Mouse (Mus musculus) cerebellum, adult 2 months (tissue): ENCODE results near the gene Ces1g. TPM values are rescaled to one million over a fixed set of nuclear protein-coding genes. Genes with fewer than 3 reads are reported as not detected.

Source experiments
- DNase-seq, 2 experiments: peaks; one replicate each; pipeline ENCODE4 v3.0.0; 2021
- H3K27ac ChIP-seq: fragments of 200-500 bp; 2 replicates; pipeline ENCODE4 v1.5.1; 2012; ENCODE audit warnings: low read length, control low read depth, inconsistent platforms; ENCODE audit not compliant: insufficient read depth
- H3K27me3 ChIP-seq: fragments of 200-500 bp; 2 replicates; pipeline ENCODE4 v1.6.1; 2012; ENCODE audit warnings: inconsistent platforms, mild to moderate bottlenecking, low read length, moderate library complexity; ENCODE audit not compliant: control insufficient read depth, insufficient read depth
- H3K4me1 ChIP-seq: fragments of 200-500 bp; 2 replicates; pipeline ENCODE4 v1.6.1; 2011; ENCODE audit warnings: low read length; ENCODE audit not compliant: control insufficient read depth, insufficient read depth
- H3K4me3 ChIP-seq: fragments of 200-500 bp; replicated peaks from 2 replicates; pipeline ENCODE3; 2011; ENCODE audit warnings: mild to moderate bottlenecking, low read depth, low read length, control low read depth; ENCODE audit not compliant: insufficient read depth
- CTCF ChIP-seq: fragments of 200-500 bp; IDR thresholded peaks from 2 replicates; pipeline ENCODE4 v1.5.1; 2011; ENCODE audit warnings: low read depth, mild to moderate bottlenecking, control low read depth, low read length, moderate library complexity, borderline replicate concordance; ENCODE audit not compliant: insufficient read depth
- POLR2A ChIP-seq: fragments of 200-500 bp; IDR thresholded peaks from 2 replicates; pipeline ENCODE4 v1.6.1; 2011; ENCODE audit warnings: low read length, control low read depth, borderline replicate concordance; ENCODE audit not compliant: insufficient read depth
- WGBS: fragments of 180-500 bp; shearing (Covaris S2); methylation state at CpG from one replicate; pipeline ENCODE4 v1.1.7; 2018; 5-methylcytosine and 5-hydroxymethylcytosine counted together
- polyA plus RNA-seq: library from polyadenylated mRNA; depleted of rRNA; stranded (reverse); fragments of >200 nt; gene quantifications from 2 replicates; pipeline ENCODE4 v1.2.3, GENCODE M21; 2012

The Ces1g gene
- polyA plus RNA-seq, 1 experiment = not detected

DNA sequence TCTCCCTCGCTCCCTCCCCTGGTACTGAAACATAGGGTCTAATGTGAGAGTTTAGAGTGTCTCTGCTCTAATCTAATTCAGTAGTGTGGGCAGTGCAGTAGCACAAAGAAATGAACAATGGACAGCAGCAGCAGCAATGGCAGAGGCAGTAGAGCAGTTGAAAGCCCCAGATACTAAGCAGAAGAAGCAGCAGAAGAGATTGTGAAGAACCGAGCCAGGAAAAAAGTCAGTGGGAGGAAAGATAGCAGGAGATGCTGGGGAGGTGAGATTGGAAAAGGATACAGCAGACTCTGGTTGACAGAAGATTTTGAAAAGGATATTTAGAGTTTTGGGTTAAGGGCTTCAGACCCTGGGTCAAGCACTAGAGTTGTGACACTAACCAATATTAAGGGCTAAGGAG is 21.6 kb downstream of the Ces1g start:
- Histone ChIP-seq H3K4me1 (no peaks in the 10 kb centered on the region), H3K4me3 (no peak overlapping the region), H3K27ac (no peak overlapping the region), H3K27me3 (no peaks in the 10 kb centered on the region)
- 73% methylated on average over 2 of the region's 2 CpGs for WGBS
- DNase-seq = no peak
- TF ChIP-seq CTCF (no peak), POLR2A (no peak)

DNA sequence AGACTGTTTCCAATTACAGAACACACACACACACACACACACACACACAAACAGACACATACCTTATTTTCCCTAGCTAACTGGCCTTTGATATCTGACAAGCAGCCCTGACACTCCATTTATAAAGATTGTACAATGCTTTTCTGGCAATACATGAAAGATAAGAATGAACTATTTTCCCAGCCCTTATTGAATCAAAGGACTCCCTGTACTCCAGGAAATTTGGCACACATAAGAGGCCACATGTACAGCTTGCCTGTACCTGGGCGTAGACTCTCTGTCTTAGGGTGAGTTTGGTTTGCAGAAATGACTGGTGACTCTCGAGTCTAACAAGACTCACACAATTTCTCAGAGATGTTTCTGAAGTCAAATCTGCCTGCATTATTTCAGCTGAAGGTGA is 53.2 kb downstream of the Ces1g start:
- Histone ChIP-seq H3K27me3 (no peaks in the 10 kb centered on the region), H3K4me1 (no peaks in the 10 kb centered on the region), H3K27ac (no peak overlapping the region), H3K4me3 (no peak overlapping the region)
- WGBS = 75% methylated on average over 2 of the region's 2 CpGs
- TF ChIP-seq POLR2A (no peak), CTCF (no peak)
- no peak for DNase-seq

- no peaks in the 10 kb centered on the region for H3K4me1 ChIP-seq
- H3K27me3 ChIP-seq = no peaks in the 10 kb centered on the region
- no peak overlapping the region for H3K27ac ChIP-seq
- H3K4me3 ChIP-seq = no peak overlapping the region
- WGBS = 74% methylated on average over 3 of the region's 3 CpGs
- DNase-seq = no peak
- TF ChIP-seq POLR2A (no peak), CTCF (no peak)
Observed at GRCm38 (mm10) chr8:93282349-93282748, 54.8 kb downstream of the Ces1g start.

- DNase-seq = no peak
- 97% methylated on average over 1 of the region's 1 CpGs for WGBS
- no peak for TF ChIP-seq POLR2A
- TF ChIP-seq CTCF = no peak
- H3K4me3 ChIP-seq = no peak within 1 kb of the TSS
- H3K27me3 ChIP-seq = no peaks in the 10 kb centered on the region
- H3K4me1 ChIP-seq = no peaks in the 10 kb centered on the region
- no peak within 1 kb of the TSS for H3K27ac ChIP-seq
Observed at GRCm38 (mm10) chr8:93279556-93279955, 57.6 kb downstream of the Ces1g start, which contains the start of gene Ces1f. Gene Ces1f, minus strand, starts transcription at chr8:93279747.

DNA sequence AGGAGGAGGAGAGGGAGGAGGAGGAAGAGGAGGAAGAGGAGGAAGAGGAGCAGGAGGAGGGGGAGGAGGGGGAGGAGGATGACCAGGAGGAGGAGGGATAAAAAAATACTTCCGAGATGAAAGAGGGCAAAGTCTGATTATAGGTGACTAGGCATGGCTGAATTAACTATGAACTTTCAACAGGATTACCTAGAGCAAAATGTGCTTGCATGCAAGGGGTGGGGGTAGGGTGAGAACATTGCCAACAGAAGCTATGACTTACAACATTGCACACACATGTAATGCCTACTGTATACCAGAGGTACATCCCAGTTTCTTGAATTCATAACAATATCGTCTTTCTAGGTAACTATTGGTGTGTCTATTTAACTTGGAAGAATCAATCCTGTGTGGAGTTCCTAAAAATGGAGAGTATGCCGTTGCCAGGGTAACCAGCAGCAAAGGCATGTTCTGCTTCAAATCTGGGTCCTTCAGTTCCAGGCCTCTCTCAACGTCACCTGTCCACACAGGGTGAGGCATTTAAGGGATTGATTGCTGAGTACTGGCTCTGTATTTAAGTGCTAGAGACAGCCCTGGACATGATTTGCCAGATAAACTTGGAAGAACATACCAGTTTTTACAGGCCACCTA is 58.8 kb downstream of the Ces1g start:
- H3K27ac ChIP-seq = no peak overlapping the region
- no peak overlapping the region for H3K4me3 ChIP-seq
- TF ChIP-seq POLR2A (no peak), CTCF (no peak)
- no peaks in the 10 kb centered on the region for H3K27me3 ChIP-seq
- no peak for DNase-seq
- 81% methylated on average over 4 of the region's 4 CpGs for WGBS
- H3K4me1 ChIP-seq = no peaks in the 10 kb centered on the region

DNA sequence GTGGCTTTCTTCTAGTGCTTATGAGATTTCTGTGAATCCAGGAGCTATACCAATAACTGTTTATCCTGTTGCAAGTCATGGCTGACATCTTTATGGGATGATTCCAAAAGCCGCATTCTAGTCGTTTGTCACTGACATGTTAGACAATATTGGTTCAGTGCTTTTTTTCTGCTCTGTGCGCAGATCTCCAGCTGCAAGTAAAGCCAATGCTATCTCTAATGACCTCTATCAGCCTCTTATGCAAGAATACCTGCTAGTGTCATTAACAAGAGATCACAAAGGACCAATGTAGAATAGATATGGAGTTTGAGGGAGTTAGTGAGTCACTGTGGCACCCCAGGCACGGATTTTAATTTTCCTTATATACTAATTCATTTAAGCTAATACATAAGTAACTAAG is 62.5 kb downstream of the Ces1g start:
- Histone ChIP-seq H3K27me3 (no peaks in the 10 kb centered on the region), H3K4me3 (no peak overlapping the region), H3K27ac (no peak overlapping the region), H3K4me1 (peaks cover 4% of the 10 kb centered on the region)
- DNase-seq = no peak
- WGBS = 87% methylated on average over 4 of the region's 4 CpGs
- TF ChIP-seq POLR2A (no peak), CTCF (no peak)

DNA sequence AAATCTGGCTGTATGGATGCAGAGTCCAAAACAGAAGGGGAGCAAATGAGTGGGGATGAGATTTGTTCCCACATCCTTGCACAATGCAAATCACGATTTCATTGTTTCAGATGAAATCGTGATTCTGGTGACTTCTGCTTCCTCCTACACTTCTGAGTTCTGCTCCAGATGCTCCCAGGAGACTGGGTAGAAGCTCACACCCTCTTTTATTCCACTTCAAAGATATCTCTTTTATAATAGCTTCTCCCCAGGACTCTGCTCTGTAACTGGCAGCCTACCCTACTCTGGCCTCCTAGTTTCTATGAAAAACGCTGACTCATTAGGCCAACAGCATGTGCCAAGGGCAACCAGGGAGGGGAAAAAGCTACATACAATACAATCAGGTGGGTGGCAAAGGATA is 63.8 kb downstream of the Ces1g start:
- TF ChIP-seq POLR2A (no peak), CTCF (no peak)
- WGBS = 44% methylated on average over 3 of the region's 3 CpGs

GRCm38 (mm10) chr8:93272686-93273085 is 64.4 kb downstream of the Ces1g start:
- no peak overlapping the region for H3K27ac ChIP-seq
- H3K4me1 ChIP-seq = peaks cover 4% of the 10 kb centered on the region
- whole genome bisulfite sequencing = 2% methylated on average over 4 of the region's 4 CpGs
- no peak overlapping the region for H3K4me3 ChIP-seq
- peak; percentile 16 to 35 for DNase-seq
- TF ChIP-seq CTCF = no peak
- no peak for TF ChIP-seq POLR2A
- no peaks in the 10 kb centered on the region for H3K27me3 ChIP-seq

More for the DNA sequence above, 63.8 kb downstream of the Ces1g start:
- DNase-seq = no peak
- Histone ChIP-seq H3K27me3 (no peaks in the 10 kb centered on the region), H3K27ac (no peak overlapping the region), H3K4me1 (peaks cover 4% of the 10 kb centered on the region), H3K4me3 (no peak overlapping the region)

GRCm38 (mm10) chr8:93261436-93261835 is 75.7 kb downstream of the Ces1g start:
- H3K4me1 ChIP-seq = no peaks in the 10 kb centered on the region
- H3K4me3 ChIP-seq = no peak overlapping the region
- 73% methylated on average over 2 of the region's 2 CpGs for WGBS
- H3K27me3 ChIP-seq = no peaks in the 10 kb centered on the region
- no peak overlapping the region for H3K27ac ChIP-seq
- no peak for TF ChIP-seq POLR2A
- TF ChIP-seq CTCF = no peak
- no peak for DNase-seq
